Mouse (Mus musculus): Measurements from ENCODE around the gene Samm50. TPM values are rescaled to one million over a fixed set of nuclear protein-coding genes. Genes with fewer than 3 reads are reported as not detected.

Gene Samm50
- polyA plus RNA-seq, 1 experiment from 2014 or later, result 122 TPM

GRCm38 (mm10) chr15:84224779-84225178, 32.7 kb downstream of the Samm50 start:
- Histone ChIP-seq H3K4me3 (no peak overlapping the region), H3K27ac (ENCODE audit: poor library complexity, severe bottlenecking) (no peak overlapping the region), H3K36me3 (no peaks in the 10 kb centered on the region), H3K27me3 (replicated peaks) (no peaks in the 10 kb centered on the region), H3K9me3 (replicated peaks) (no peaks in the 10 kb centered on the region), H3K4me1 (replicated peaks) (peaks cover 15% of the 10 kb centered on the region), H3K9ac (no peak overlapping the region), H3K4me2 (no peak overlapping the region)
- WGBS, result 40% methylated on average over 10 of the region's 10 CpGs
- no peak for ATAC-seq (ENCODE audit: insufficient number of reproducible peaks, low FRiP score)

GRCm38 (mm10) chr15:84226918-84227317, 34.9 kb downstream of the Samm50 start:
- no peak for ATAC-seq (ENCODE audit: insufficient number of reproducible peaks, low FRiP score)
- WGBS, result 86% methylated on average over 15 of the region's 15 CpGs
- H3K36me3 ChIP-seq, result no peaks in the 10 kb centered on the region

GRCm38 (mm10) chr15:84230661-84231060, 38.6 kb downstream of the Samm50 start:
- peak overlapping the region; percentile 74 for H3K4me3 ChIP-seq
- no peaks in the 10 kb centered on the region for H3K27me3 ChIP-seq (replicated peaks)
- H3K4me2 ChIP-seq, result peak overlapping the region; percentile 95
- ATAC-seq (ENCODE audit: insufficient number of reproducible peaks, low FRiP score), result peak; percentile 43; the same call in 1 of the 2 replicates
- peaks cover 40% of the 10 kb centered on the region for H3K4me1 ChIP-seq (replicated peaks)
- WGBS, result 3% methylated on average over 5 of the region's 5 CpGs
- H3K27ac ChIP-seq (ENCODE audit: poor library complexity, severe bottlenecking), result peak overlapping the region; percentile 86; the same call in 1 of the 2 replicates
- H3K9me3 ChIP-seq (replicated peaks), result no peaks in the 10 kb centered on the region
- H3K9ac ChIP-seq, result peak overlapping the region; percentile 80; the same call in 1 of the 2 replicates
- H3K36me3 ChIP-seq, result peaks cover 12% of the 10 kb centered on the region

More at GRCm38 (mm10) chr15:84226918-84227317, 34.9 kb downstream of the Samm50 start:
- Histone ChIP-seq H3K4me2 (no peak overlapping the region), H3K4me3 (no peak overlapping the region), H3K27me3 (replicated peaks) (no peaks in the 10 kb centered on the region), H3K4me1 (replicated peaks) (peaks cover 31% of the 10 kb centered on the region), H3K9ac (no peak overlapping the region), H3K27ac (ENCODE audit: poor library complexity, severe bottlenecking) (no peak overlapping the region), H3K9me3 (replicated peaks) (no peaks in the 10 kb centered on the region)

GRCm38 (mm10) chr15:84231113-84231712, 39.2 kb downstream of the Samm50 start:
- H3K27ac ChIP-seq (ENCODE audit: poor library complexity, severe bottlenecking), result peak overlapping the region; percentile 86
- no peaks in the 10 kb centered on the region for H3K27me3 ChIP-seq (replicated peaks)
- H3K4me3 ChIP-seq, result peak overlapping the region; percentile 74
- H3K9ac ChIP-seq, result peak overlapping the region; percentile 80
- peak; percentile 74 for ATAC-seq (ENCODE audit: insufficient number of reproducible peaks, low FRiP score)
- 2% methylated on average over 16 of the region's 16 CpGs for WGBS
- H3K4me2 ChIP-seq, result peak overlapping the region; percentile 95
- peaks cover 12% of the 10 kb centered on the region for H3K36me3 ChIP-seq
- peaks cover 40% of the 10 kb centered on the region for H3K4me1 ChIP-seq (replicated peaks)
- H3K9me3 ChIP-seq (replicated peaks), result no peaks in the 10 kb centered on the region

GRCm38 (mm10) chr15:84231721-84232561, 39.9 kb downstream of the Samm50 start, which contains the start of gene Parvb:
Gene Parvb (plus strand): TSS chr15:84232043.
- Histone ChIP-seq H3K9me3 (replicated peaks) (no peaks in the 10 kb centered on the region), H3K4me1 (replicated peaks) (peaks cover 40% of the 10 kb centered on the region), H3K4me3 (peak within 1 kb of the TSS; percentile 74), H3K4me2 (peak within 1 kb of the TSS; percentile 95), H3K9ac (peak within 1 kb of the TSS; percentile 80), H3K27ac (ENCODE audit: poor library complexity, severe bottlenecking) (peak within 1 kb of the TSS; percentile 86), H3K27me3 (replicated peaks) (no peaks in the 10 kb centered on the region), H3K36me3 (peaks cover 12% of the 10 kb centered on the region)
- peak; percentile 80 for ATAC-seq (ENCODE audit: insufficient number of reproducible peaks, low FRiP score)
- WGBS, result under 1% methylated on average over 47 of the region's 53 CpGs

- H3K4me2 ChIP-seq, result peak overlapping the region; percentile 95
- no peaks in the 10 kb centered on the region for H3K27me3 ChIP-seq (replicated peaks)
- peaks cover 12% of the 10 kb centered on the region for H3K36me3 ChIP-seq
- 6% methylated on average over 8 of the region's 8 CpGs for WGBS
- H3K27ac ChIP-seq (ENCODE audit: poor library complexity, severe bottlenecking), result peak overlapping the region; percentile 86
- no peaks in the 10 kb centered on the region for H3K9me3 ChIP-seq (replicated peaks)
- no peak for ATAC-seq (ENCODE audit: insufficient number of reproducible peaks, low FRiP score)
- H3K4me3 ChIP-seq, result peak overlapping the region; percentile 74
- peak overlapping the region; percentile 80 for H3K9ac ChIP-seq
- peaks cover 44% of the 10 kb centered on the region for H3K4me1 ChIP-seq (replicated peaks)
Measured at GRCm38 (mm10) chr15:84232609-84233008, 40.6 kb downstream of the Samm50 start.

- no peaks in the 10 kb centered on the region for H3K9me3 ChIP-seq (replicated peaks)
- H3K9ac ChIP-seq, result no peak overlapping the region
- no peak overlapping the region for H3K4me2 ChIP-seq
- H3K36me3 ChIP-seq, result peaks cover 12% of the 10 kb centered on the region
- ATAC-seq (ENCODE audit: insufficient number of reproducible peaks, low FRiP score), result no peak
- H3K27me3 ChIP-seq (replicated peaks), result no peaks in the 10 kb centered on the region
- 67% methylated on average over 7 of the region's 7 CpGs for WGBS
- H3K4me3 ChIP-seq, result no peak overlapping the region
- H3K4me1 ChIP-seq (replicated peaks), result peaks cover 65% of the 10 kb centered on the region
- peak overlapping the region; percentile 45; the same call in 1 of the 2 replicates for H3K27ac ChIP-seq (ENCODE audit: poor library complexity, severe bottlenecking)
Measured at GRCm38 (mm10) chr15:84234794-84235581, 42.9 kb downstream of the Samm50 start.

- WGBS, result 69% methylated on average over 7 of the region's 7 CpGs
- Histone ChIP-seq H3K36me3 (peaks cover 12% of the 10 kb centered on the region), H3K4me3 (no peak overlapping the region), H3K9ac (no peak overlapping the region), H3K27me3 (replicated peaks) (no peaks in the 10 kb centered on the region), H3K9me3 (replicated peaks) (0 out of 2 replicates have a peak, but pooled peaks cover 3% of the 10 kb centered on the region), H3K27ac (ENCODE audit: poor library complexity, severe bottlenecking) (peak overlapping the region; percentile 45; the same call in 1 of the 2 replicates), H3K4me2 (no peak overlapping the region), H3K4me1 (replicated peaks) (peaks cover 60% of the 10 kb centered on the region)
- ATAC-seq (ENCODE audit: insufficient number of reproducible peaks, low FRiP score), result peak; percentile 67
Measured at GRCm38 (mm10) chr15:84235646-84236045, 43.6 kb downstream of the Samm50 start.

- Histone ChIP-seq H3K27me3 (replicated peaks) (no peaks in the 10 kb centered on the region), H3K4me2 (no peak overlapping the region), H3K36me3 (peaks cover 16% of the 10 kb centered on the region), H3K4me1 (replicated peaks) (peaks cover 46% of the 10 kb centered on the region), H3K4me3 (no peak overlapping the region), H3K27ac (ENCODE audit: poor library complexity, severe bottlenecking) (no peak overlapping the region), H3K9ac (no peak overlapping the region), H3K9me3 (replicated peaks) (0 out of 2 replicates have a peak, but pooled peaks cover 3% of the 10 kb centered on the region)
- WGBS, result 54% methylated on average over 15 of the region's 15 CpGs
- ATAC-seq (ENCODE audit: insufficient number of reproducible peaks, low FRiP score), result no peak
Measured at GRCm38 (mm10) chr15:84238552-84238951, 46.5 kb downstream of the Samm50 start.

GRCm38 (mm10) chr15:84238991-84239401, 47.0 kb downstream of the Samm50 start:
- Histone ChIP-seq H3K36me3 (peaks cover 13% of the 10 kb centered on the region; the same call in 1 of the 2 replicates), H3K9me3 (replicated peaks) (0 out of 2 replicates have a peak, but pooled peaks cover 3% of the 10 kb centered on the region), H3K27me3 (replicated peaks) (no peaks in the 10 kb centered on the region), H3K4me2 (peak overlapping the region; percentile 57), H3K9ac (no peak overlapping the region), H3K4me1 (replicated peaks) (peaks cover 42% of the 10 kb centered on the region), H3K27ac (ENCODE audit: poor library complexity, severe bottlenecking) (no peak overlapping the region), H3K4me3 (peak overlapping the region; percentile 10; the same call in 1 of the 2 replicates)
- no peak for ATAC-seq (ENCODE audit: insufficient number of reproducible peaks, low FRiP score)
- WGBS, result 13% methylated on average over 16 of the region's 16 CpGs
